In genomic region chr5:9910452-9911088, GRCm38 (mm10) we compare ENCODE assay signal across 21 mouse cellular contexts.
DNase-seq lines count a peak whose midpoint lies in the region; ATAC-seq lines count a peak whose summit lies in the region.
"Had no signal": no experiment of that assay in that cellular context is flagged by ENCODE, and none has a peak within 500 bp of the region (broad histone marks: within the 10 kb centered on the region; RNA-seq: fewer than 3 reads in every experiment).

No protein-coding gene starts in this region.

- H3K4me3 ChIP-seq in midbrain, embryonic 12.5 days, result no peak overlapping the region
- no peak overlapping the region for H3K4me3 ChIP-seq in midbrain, embryonic 10.5 days
- H3K4me3 ChIP-seq in forebrain, embryonic 13.5 days, result no peak overlapping the region
- no peak overlapping the region for H3K4me3 ChIP-seq in forebrain, embryonic 16.5 days (replicated peaks; ENCODE audit: low read length)
- H3K4me3 ChIP-seq in midbrain, embryonic 15.5 days, result no peak overlapping the region
- H3K4me3 ChIP-seq: embryonic facial prominence, embryonic 12.5 days; heart, adult 2 months; heart, embryonic 15.5 days had no signal

- no peak overlapping the region for H3K9ac ChIP-seq in midbrain, embryonic 12.5 days (replicated peaks)
- no peak overlapping the region for H3K9ac ChIP-seq in forebrain, embryonic 13.5 days
- no peak overlapping the region for H3K9ac ChIP-seq in forebrain, embryonic 16.5 days (replicated peaks; ENCODE audit: low read depth, low read length)
- H3K9ac ChIP-seq in midbrain, embryonic 15.5 days, result no peak overlapping the region
- H3K9ac ChIP-seq: embryonic facial prominence, embryonic 12.5 days; heart, embryonic 15.5 days; hindbrain, embryonic 14.5 days had no signal

- DNase-seq in midbrain, embryonic 10.5 days (ENCODE audit: low spot score), result no peak
- no peak for DNase-seq in layer of hippocampus, adult 11-12 months (ENCODE audit: low spot score)
- DNase-seq in adrenal gland, postnatal 14 days, result no peak
- DNase-seq in frontal cortex, adult 2 months (ENCODE audit: extremely low spot score in 1 of 2, low spot score in 1 of 2), result no peak
- DNase-seq: adrenal gland, adult 8-10 months; cerebellum, adult 11-12 months; cerebellum, adult 9-10 months; cerebellum, postnatal 25 days; gastrocnemius, postnatal 10 days; heart, adult 2 months; heart, postnatal 14 days had no signal

- peak; percentile 92 for ATAC-seq in midbrain, embryonic 12.5 days (ENCODE audit: low FRiP score, low read depth)
- ATAC-seq in forebrain, embryonic 13.5 days, result peak; percentile 83; the same call in 1 of the 2 replicates
- peak; percentile 77 for ATAC-seq in forebrain, embryonic 16.5 days
- peak; percentile 75; the same call in 1 of the 2 replicates for ATAC-seq in midbrain, embryonic 15.5 days (replicated peaks)
- ATAC-seq: CD4-positive, CD25-positive, alpha-beta regulatory T cell, adult 4 months had no signal

- WGBS in midbrain, embryonic 12.5 days, result 61% methylated on average over 1 of the region's 1 CpGs
- WGBS in midbrain, embryonic 10.5 days, result 78% methylated on average over 1 of the region's 1 CpGs
- 44% methylated on average over 1 of the region's 1 CpGs for WGBS in forebrain, embryonic 13.5 days
- WGBS in forebrain, embryonic 16.5 days, result 35% methylated on average over 1 of the region's 1 CpGs
- WGBS in midbrain, embryonic 15.5 days, result 33% methylated on average over 1 of the region's 1 CpGs

- no peaks in the 10 kb centered on the region for H3K9me3 ChIP-seq in midbrain, embryonic 12.5 days
- no peaks in the 10 kb centered on the region for H3K9me3 ChIP-seq in midbrain, embryonic 10.5 days (replicated peaks)
- no peaks in the 10 kb centered on the region for H3K9me3 ChIP-seq in forebrain, embryonic 13.5 days (replicated peaks)
- no peaks in the 10 kb centered on the region for H3K9me3 ChIP-seq in forebrain, embryonic 16.5 days (ENCODE audit: control insufficient read depth, low read length)
- no peaks in the 10 kb centered on the region for H3K9me3 ChIP-seq in midbrain, embryonic 15.5 days
- H3K9me3 ChIP-seq: embryonic facial prominence, embryonic 12.5 days; heart, embryonic 15.5 days had no signal

- H3K27ac ChIP-seq in midbrain, embryonic 12.5 days (replicated peaks), result no peak overlapping the region
- H3K27ac ChIP-seq in midbrain, embryonic 10.5 days (replicated peaks), result no peak overlapping the region
- H3K27ac ChIP-seq in forebrain, embryonic 13.5 days, result no peak overlapping the region
- no peak overlapping the region for H3K27ac ChIP-seq in forebrain, embryonic 16.5 days (ENCODE audit: low read length)
- H3K27ac ChIP-seq in midbrain, embryonic 15.5 days, result no peak overlapping the region
- H3K27ac ChIP-seq: embryonic facial prominence, embryonic 12.5 days; heart, adult 2 months; heart, embryonic 15.5 days; hindbrain, embryonic 14.5 days had no signal

- H3K27me3 ChIP-seq in midbrain, embryonic 12.5 days, result no peaks in the 10 kb centered on the region
- H3K27me3 ChIP-seq in midbrain, embryonic 10.5 days (ENCODE audit: low read depth, poor library complexity, severe bottlenecking), result no peaks in the 10 kb centered on the region
- H3K27me3 ChIP-seq in forebrain, embryonic 13.5 days, result no peaks in the 10 kb centered on the region
- no peaks in the 10 kb centered on the region for H3K27me3 ChIP-seq in forebrain, embryonic 16.5 days (replicated peaks; ENCODE audit: control insufficient read depth, insufficient read depth, low read length)
- H3K27me3 ChIP-seq in midbrain, embryonic 15.5 days (replicated peaks), result no peaks in the 10 kb centered on the region
- H3K27me3 ChIP-seq: embryonic facial prominence, embryonic 12.5 days; heart, embryonic 15.5 days had no signal

- H3K4me2 ChIP-seq in midbrain, embryonic 12.5 days (replicated peaks), result no peak overlapping the region
- no peak overlapping the region for H3K4me2 ChIP-seq in forebrain, embryonic 13.5 days
- no peak overlapping the region for H3K4me2 ChIP-seq in forebrain, embryonic 16.5 days (ENCODE audit: low read length)
- H3K4me2 ChIP-seq in midbrain, embryonic 15.5 days, result no peak overlapping the region
- H3K4me2 ChIP-seq: embryonic facial prominence, embryonic 12.5 days; heart, embryonic 11.5 days; heart, embryonic 15.5 days; hindbrain, embryonic 14.5 days had no signal

- H3K4me1 ChIP-seq in midbrain, embryonic 12.5 days, result peaks cover 2% of the 10 kb centered on the region; the same call in 1 of the 2 replicates
- H3K4me1 ChIP-seq in midbrain, embryonic 10.5 days, result no peaks in the 10 kb centered on the region; the same call in 1 of the 2 replicates
- H3K4me1 ChIP-seq in forebrain, embryonic 13.5 days, result peaks cover 2% of the 10 kb centered on the region
- H3K4me1 ChIP-seq in forebrain, embryonic 16.5 days (replicated peaks; ENCODE audit: control insufficient read depth, insufficient read depth, low read length), result no peaks in the 10 kb centered on the region
- H3K4me1 ChIP-seq in midbrain, embryonic 15.5 days, result no peaks in the 10 kb centered on the region
- H3K4me1 ChIP-seq: embryonic facial prominence, embryonic 12.5 days; heart, embryonic 15.5 days had no signal

- no peaks in the 10 kb centered on the region for H3K36me3 ChIP-seq in midbrain, embryonic 12.5 days
- no peaks in the 10 kb centered on the region for H3K36me3 ChIP-seq in midbrain, embryonic 10.5 days
- no peaks in the 10 kb centered on the region for H3K36me3 ChIP-seq in forebrain, embryonic 13.5 days (ENCODE audit: poor library complexity, severe bottlenecking)
- H3K36me3 ChIP-seq in forebrain, embryonic 16.5 days (ENCODE audit: control insufficient read depth, insufficient read depth), result no peaks in the 10 kb centered on the region
- H3K36me3 ChIP-seq in midbrain, embryonic 15.5 days (replicated peaks), result no peaks in the 10 kb centered on the region
- H3K36me3 ChIP-seq: embryonic facial prominence, embryonic 12.5 days; G1E; heart, embryonic 15.5 days had no signal
